Mouse (Mus musculus): Measurements from ENCODE around the gene Kif7. TPM values are rescaled to one million over a fixed set of nuclear protein-coding genes. Genes with fewer than 3 reads are reported as not detected.

Kif7 gene
- polyA plus RNA-seq (2015; fragmentation: Nextera tagmentation; extraction: Ambion mirVana), result 6.5 and 6.9 TPM in 2 replicates

GRCm38 (mm10) chr7:79715187-79715981 lies at the start of gene Kif7:
TSS of gene Kif7 (minus strand) at chr7:79715720.
- Histone ChIP-seq H3K36me3 (peaks cover 9% of the 10 kb centered on the region), H3K27me3 (peaks cover 23% of the 10 kb centered on the region), H3K9ac (peak within 1 kb of the TSS; percentile 78), H3K4me2 (replicated peaks) (peak within 1 kb of the TSS; percentile 82), H3K4me1 (peaks cover 12% of the 10 kb centered on the region), H3K27ac (peak within 1 kb of the TSS; percentile 61; the same call in 1 of the 2 replicates), H3K4me3 (peak within 1 kb of the TSS; percentile 62), H3K9me3 (no peaks in the 10 kb centered on the region)
- ATAC-seq (ENCODE audit: low FRiP score, low read depth), result peak; percentile 95
- 2% methylated on average over 49 of the region's 55 CpGs for WGBS

- Histone ChIP-seq H3K9me3 (no peaks in the 10 kb centered on the region), H3K27ac (no peak overlapping the region), H3K4me3 (no peak overlapping the region), H3K36me3 (no peaks in the 10 kb centered on the region), H3K9ac (no peak overlapping the region), H3K27me3 (no peaks in the 10 kb centered on the region), H3K4me2 (replicated peaks) (no peak overlapping the region), H3K4me1 (no peaks in the 10 kb centered on the region)
- no peak for ATAC-seq (ENCODE audit: low FRiP score, low read depth)
- 83% methylated on average over 8 of the region's 8 CpGs for WGBS
These were observed 46.6 kb upstream of the Kif7 start for GRCm38 (mm10) chr7:79762106-79762505.

GRCm38 (mm10) chr7:79761124-79761876 lies 45.8 kb upstream of the Kif7 start:
- Histone ChIP-seq H3K36me3 (no peaks in the 10 kb centered on the region), H3K27ac (no peak overlapping the region), H3K4me3 (no peak overlapping the region), H3K4me1 (no peaks in the 10 kb centered on the region), H3K9ac (no peak overlapping the region), H3K27me3 (no peaks in the 10 kb centered on the region), H3K4me2 (replicated peaks) (no peak overlapping the region), H3K9me3 (no peaks in the 10 kb centered on the region)
- ATAC-seq (ENCODE audit: low FRiP score, low read depth), result no peak
- 70% methylated on average over 5 of the region's 5 CpGs for WGBS

- Histone ChIP-seq H3K27ac (no peak overlapping the region), H3K9ac (no peak overlapping the region), H3K36me3 (no peaks in the 10 kb centered on the region), H3K4me1 (no peaks in the 10 kb centered on the region), H3K4me2 (replicated peaks) (no peak overlapping the region), H3K9me3 (no peaks in the 10 kb centered on the region), H3K4me3 (no peak overlapping the region), H3K27me3 (no peaks in the 10 kb centered on the region)
- ATAC-seq (ENCODE audit: low FRiP score, low read depth), result no peak
These were observed 44.2 kb upstream of the Kif7 start for GRCm38 (mm10) chr7:79759766-79760165.

GRCm38 (mm10) chr7:79758176-79758575 lies 42.7 kb upstream of the Kif7 start:
- Histone ChIP-seq H3K27ac (no peak overlapping the region), H3K9ac (no peak overlapping the region), H3K9me3 (no peaks in the 10 kb centered on the region), H3K4me1 (no peaks in the 10 kb centered on the region), H3K27me3 (no peaks in the 10 kb centered on the region), H3K36me3 (no peaks in the 10 kb centered on the region), H3K4me3 (no peak overlapping the region), H3K4me2 (replicated peaks) (no peak overlapping the region)
- 61% methylated on average over 6 of the region's 6 CpGs for WGBS
- no peak for ATAC-seq (ENCODE audit: low FRiP score, low read depth)

GRCm38 (mm10) chr7:79756334-79756733 lies 40.8 kb upstream of the Kif7 start:
- Histone ChIP-seq H3K27ac (no peak overlapping the region), H3K4me3 (no peak overlapping the region), H3K36me3 (no peaks in the 10 kb centered on the region), H3K9ac (no peak overlapping the region), H3K9me3 (no peaks in the 10 kb centered on the region), H3K27me3 (no peaks in the 10 kb centered on the region), H3K4me1 (no peaks in the 10 kb centered on the region), H3K4me2 (replicated peaks) (no peak overlapping the region)
- WGBS, result 47% methylated on average over 2 of the region's 2 CpGs
- no peak for ATAC-seq (ENCODE audit: low FRiP score, low read depth)

- no peak overlapping the region for H3K4me3 ChIP-seq
- H3K36me3 ChIP-seq, result no peaks in the 10 kb centered on the region
- no peaks in the 10 kb centered on the region for H3K27me3 ChIP-seq
- no peak overlapping the region for H3K27ac ChIP-seq
- no peaks in the 10 kb centered on the region for H3K9me3 ChIP-seq
- WGBS, result 87% methylated on average over 6 of the region's 6 CpGs
- no peak overlapping the region for H3K9ac ChIP-seq
- ATAC-seq (ENCODE audit: low FRiP score, low read depth), result no peak
- no peaks in the 10 kb centered on the region for H3K4me1 ChIP-seq
- H3K4me2 ChIP-seq (replicated peaks), result no peak overlapping the region
These were observed 34.0 kb upstream of the Kif7 start for GRCm38 (mm10) chr7:79749511-79749910.

GRCm38 (mm10) chr7:79747659-79748058 lies 32.1 kb upstream of the Kif7 start:
- ATAC-seq (ENCODE audit: low FRiP score, low read depth), result no peak
- Histone ChIP-seq H3K36me3 (no peaks in the 10 kb centered on the region), H3K27me3 (no peaks in the 10 kb centered on the region), H3K4me2 (replicated peaks) (no peak overlapping the region), H3K9me3 (no peaks in the 10 kb centered on the region), H3K4me1 (peaks cover 7% of the 10 kb centered on the region; the same call in 1 of the 2 replicates), H3K27ac (no peak overlapping the region), H3K4me3 (no peak overlapping the region), H3K9ac (no peak overlapping the region)
- WGBS, result 73% methylated on average over 6 of the region's 6 CpGs

GRCm38 (mm10) chr7:79744585-79744984 lies 29.1 kb upstream of the Kif7 start:
- Histone ChIP-seq H3K9ac (no peak overlapping the region), H3K4me2 (replicated peaks) (no peak overlapping the region), H3K36me3 (no peaks in the 10 kb centered on the region), H3K9me3 (no peaks in the 10 kb centered on the region), H3K27ac (no peak overlapping the region), H3K4me1 (peaks cover 9% of the 10 kb centered on the region; the same call in 1 of the 2 replicates), H3K27me3 (no peaks in the 10 kb centered on the region), H3K4me3 (no peak overlapping the region)
- WGBS, result 74% methylated on average over 5 of the region's 5 CpGs
- no peak for ATAC-seq (ENCODE audit: low FRiP score, low read depth)

- no peak for ATAC-seq (ENCODE audit: low FRiP score, low read depth)
- H3K4me2 ChIP-seq (replicated peaks), result no peak overlapping the region
- no peaks in the 10 kb centered on the region for H3K36me3 ChIP-seq
- no peaks in the 10 kb centered on the region for H3K27me3 ChIP-seq
- peaks cover 9% of the 10 kb centered on the region; the same call in 1 of the 2 replicates for H3K4me1 ChIP-seq
- H3K9me3 ChIP-seq, result no peaks in the 10 kb centered on the region
- no peak overlapping the region for H3K9ac ChIP-seq
- 86% methylated on average over 9 of the region's 9 CpGs for WGBS
- no peak overlapping the region for H3K27ac ChIP-seq
- no peak overlapping the region for H3K4me3 ChIP-seq
These were observed 28.5 kb upstream of the Kif7 start for GRCm38 (mm10) chr7:79744051-79744450.

GRCm38 (mm10) chr7:79742659-79743536 lies 27.4 kb upstream of the Kif7 start, which contains the start of the genes Pex11a and Wdr93:
TSS of gene Pex11a (minus strand) at chr7:79743131.
TSS of gene Wdr93 (plus strand) at chr7:79743163.
- Histone ChIP-seq H3K9me3 (no peaks in the 10 kb centered on the region), H3K4me2 (replicated peaks) (peak within 1 kb of the TSS; percentile 95), H3K9ac (peak within 1 kb of the TSS; percentile 75), H3K36me3 (peaks cover 1% of the 10 kb centered on the region; the same call in 1 of the 2 replicates), H3K4me3 (peak within 1 kb of the TSS; percentile 75), H3K4me1 (peaks cover 9% of the 10 kb centered on the region; the same call in 1 of the 2 replicates), H3K27me3 (no peaks in the 10 kb centered on the region), H3K27ac (no peak within 1 kb of the TSS)
- peak; percentile 92 for ATAC-seq (ENCODE audit: low FRiP score, low read depth)
- 2% methylated on average over 46 of the region's 46 CpGs for WGBS
